Mouse (Mus musculus): ENCODE measurements around the gene Itgb4.
A peak's percentile ranks its signal among the peaks of the same experiment; 100 is the strongest.

Gene Itgb4

GRCm38 (mm10) chr11:115970006-115970673 is 4.4 kb upstream of the Itgb4 start:
- no peak for DNase-seq (ENCODE audit: low spot score in 2 of 2)

GRCm38 (mm10) chr11:115971016-115971415 is 3.5 kb upstream of the Itgb4 start:
- DNase-seq (ENCODE audit: low spot score in 2 of 2): no peak

DNA sequence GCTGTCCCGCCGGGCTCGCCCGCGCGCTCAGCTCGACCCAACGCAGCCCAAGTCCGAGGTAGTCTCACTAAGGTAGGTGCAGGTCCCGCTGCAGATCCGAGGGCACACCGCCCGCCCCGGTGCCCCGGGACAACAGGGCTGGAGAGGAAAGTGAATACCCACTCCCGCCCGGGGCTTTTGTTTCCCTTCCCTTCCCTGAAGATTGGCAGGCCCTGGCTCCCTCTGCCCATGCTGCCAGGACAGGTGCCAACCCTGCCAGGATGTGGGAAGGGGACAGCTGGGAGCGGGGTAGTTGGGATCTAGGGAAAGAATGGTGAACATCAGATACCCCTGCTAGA is 543 bp downstream of the Itgb4 start:
- no peak for DNase-seq (ENCODE audit: low spot score in 2 of 2)

DNA sequence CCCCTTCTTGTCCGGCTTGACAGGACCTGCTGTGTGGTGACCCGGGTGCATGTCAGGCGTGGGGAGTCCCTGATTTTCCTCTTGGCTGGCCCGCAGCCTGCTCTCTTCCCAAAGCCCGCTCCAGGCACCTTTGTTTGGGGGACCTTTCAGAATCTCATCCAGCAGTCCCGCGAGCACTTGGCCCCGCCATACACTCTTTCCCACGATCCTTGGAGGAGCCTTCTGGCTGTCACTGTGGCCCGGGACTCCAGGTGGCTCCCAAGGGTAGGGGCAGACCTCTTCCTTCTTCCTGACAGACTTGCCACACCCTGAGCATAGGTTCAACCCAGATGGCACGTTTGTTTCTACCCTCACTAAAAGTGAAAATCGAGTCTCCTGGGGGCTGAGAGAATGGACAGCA is 1.0 kb downstream of the Itgb4 start:
- DNase-seq (ENCODE audit: low spot score in 2 of 2): no peak

GRCm38 (mm10) chr11:115982472-115982871 is 8.0 kb downstream of the Itgb4 start:
- no peak for DNase-seq (ENCODE audit: low spot score in 2 of 2)

DNA sequence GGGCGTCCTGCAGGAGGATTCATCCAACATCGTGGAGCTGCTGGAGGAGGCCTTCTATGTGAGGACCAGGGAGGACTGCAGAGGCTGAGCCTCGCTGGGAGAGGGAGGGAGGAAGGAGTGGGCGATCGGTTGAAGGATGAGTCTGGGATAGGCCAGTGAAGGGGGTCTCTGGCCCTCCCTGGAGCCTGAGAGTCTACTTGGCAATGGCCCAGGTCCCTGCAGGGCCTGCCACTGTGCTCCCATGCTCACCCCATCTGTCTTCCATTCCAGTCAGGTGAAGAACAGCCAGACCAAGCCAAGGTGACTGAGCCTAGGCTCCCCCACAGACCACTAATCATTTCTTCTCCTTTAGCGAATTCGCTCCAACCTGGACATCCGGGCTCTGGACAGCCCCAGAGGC is 8.8 kb downstream of the Itgb4 start:
- no peak for DNase-seq (ENCODE audit: low spot score in 2 of 2)

DNA sequence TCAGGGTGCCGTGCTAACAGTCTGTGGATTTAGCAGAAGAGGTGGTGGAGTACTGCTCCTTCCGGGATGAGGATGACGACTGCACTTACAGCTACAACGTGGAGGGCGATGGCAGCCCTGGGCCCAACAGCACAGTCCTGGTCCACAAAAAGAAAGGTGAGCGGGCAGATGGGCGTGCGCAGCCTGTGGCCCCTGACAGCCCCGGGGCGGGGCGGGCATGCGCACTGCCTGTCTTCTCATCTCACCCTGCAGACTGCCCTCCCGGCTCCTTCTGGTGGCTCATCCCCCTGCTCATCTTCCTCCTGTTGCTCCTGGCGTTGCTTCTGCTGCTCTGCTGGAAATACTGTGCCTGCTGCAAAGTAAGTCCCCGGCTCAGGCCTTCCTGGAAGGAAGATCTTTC is 15.2 kb downstream of the Itgb4 start:
- no peak for DNase-seq (ENCODE audit: low spot score in 2 of 2)

DNA sequence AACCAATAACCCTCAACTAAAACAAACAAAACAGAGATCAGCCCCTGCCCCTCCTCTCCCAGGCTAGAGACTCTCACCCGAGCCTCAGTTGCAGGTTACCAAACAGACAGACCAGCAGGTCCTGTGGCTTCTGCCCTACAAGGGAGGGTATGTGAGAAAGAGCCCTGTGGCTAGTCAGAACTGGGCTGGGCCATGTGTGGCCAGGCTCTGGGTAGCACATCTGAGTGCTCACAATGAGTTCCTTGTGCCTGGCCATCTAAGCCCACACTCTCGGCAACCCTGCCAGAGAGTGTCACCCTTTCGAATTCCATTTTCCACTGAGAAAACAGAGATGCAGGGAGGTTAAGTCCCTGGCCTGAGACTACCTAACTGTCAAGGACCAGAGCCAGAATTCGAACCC is 17.6 kb downstream of the Itgb4 start:
- DNase-seq (ENCODE audit: low spot score in 2 of 2): no peak

- no peak for DNase-seq (ENCODE audit: low spot score in 2 of 2)
Observed at GRCm38 (mm10) chr11:115995256-115995655, 20.7 kb downstream of the Itgb4 start.

- DNase-seq (ENCODE audit: low spot score in 2 of 2): no peak
Observed at GRCm38 (mm10) chr11:115997047-115997446, 22.5 kb downstream of the Itgb4 start.

DNA sequence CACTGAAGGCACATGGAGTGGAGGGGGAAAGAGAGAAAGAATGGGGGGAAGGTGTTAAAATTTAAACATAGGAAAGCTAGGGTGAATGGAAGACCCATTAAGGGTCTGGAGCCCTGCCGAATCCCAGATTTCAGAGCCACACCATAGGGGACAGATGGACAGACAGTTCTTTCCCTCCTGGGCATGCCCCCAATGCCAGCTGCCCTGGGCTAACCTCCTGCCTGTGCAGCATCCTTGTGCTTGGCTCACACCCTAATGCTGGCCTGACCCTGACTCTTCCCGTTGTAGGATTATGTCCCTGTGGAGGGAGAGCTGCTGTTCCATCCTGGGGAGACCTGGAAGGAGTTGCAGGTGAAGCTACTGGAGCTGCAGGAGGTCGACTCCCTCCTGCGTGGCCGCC is 23.2 kb downstream of the Itgb4 start:
- DNase-seq (ENCODE audit: low spot score in 2 of 2): no peak

DNA sequence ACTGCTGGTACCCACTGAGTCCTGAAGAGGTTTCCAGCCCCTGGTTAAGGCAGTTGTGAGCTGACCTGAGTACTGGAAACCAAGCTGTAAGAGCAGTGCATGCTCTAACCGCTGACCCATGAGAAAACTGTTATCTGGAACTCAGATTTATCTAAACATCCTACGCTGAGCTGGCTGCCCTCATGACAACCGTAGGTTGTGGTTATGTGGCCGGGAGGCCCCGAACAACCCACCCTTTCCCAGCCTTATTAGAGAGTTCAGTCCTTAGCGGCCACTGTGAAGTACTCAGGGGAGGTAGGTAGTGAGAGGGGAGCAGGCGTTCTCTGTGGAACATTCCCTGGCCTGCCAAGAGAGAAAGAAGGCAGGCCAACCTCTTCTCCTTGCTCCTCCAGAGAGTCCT is 24.5 kb downstream of the Itgb4 start:
- DNase-seq (ENCODE audit: low spot score in 2 of 2): no peak

DNA sequence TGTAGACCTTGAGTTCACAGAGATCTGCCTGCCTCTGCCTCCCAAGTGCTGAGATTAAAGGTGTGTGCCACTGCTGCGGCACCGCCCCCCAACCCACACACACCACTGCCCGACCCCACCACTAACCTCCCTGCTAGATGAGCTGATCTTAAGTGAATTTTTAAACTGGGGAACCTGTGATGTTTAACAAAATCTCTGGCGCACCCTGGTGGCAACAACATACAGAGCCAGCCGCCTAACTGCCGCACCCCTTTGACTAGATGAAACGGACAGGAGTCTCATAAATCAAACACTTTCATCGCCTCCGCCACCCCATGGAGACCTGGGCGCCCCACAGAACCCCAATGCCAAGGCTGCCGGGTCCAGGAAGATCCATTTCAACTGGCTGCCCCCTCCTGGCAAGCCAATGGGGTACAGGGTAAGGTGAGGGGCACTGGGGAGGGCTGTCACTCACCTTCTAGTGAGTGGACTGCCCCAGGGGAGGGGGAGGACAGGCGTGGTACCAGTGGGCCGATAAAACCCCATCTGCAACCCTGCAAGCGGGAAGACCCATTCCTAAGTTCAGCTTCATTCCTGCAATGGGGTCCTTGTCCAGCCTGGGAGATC is 25.1 kb downstream of the Itgb4 start:
- peak; percentile 69 to 85 for DNase-seq (ENCODE audit: low spot score in 2 of 2)

- DNase-seq (ENCODE audit: low spot score in 2 of 2): no peak
Observed at GRCm38 (mm10) chr11:116000607-116001006, 26.1 kb downstream of the Itgb4 start.

- no peak for DNase-seq (ENCODE audit: low spot score in 2 of 2)
Observed at GRCm38 (mm10) chr11:116001725-116002124, 27.2 kb downstream of the Itgb4 start.

GRCm38 (mm10) chr11:116002894-116003293 is 28.4 kb downstream of the Itgb4 start:
- no peak for DNase-seq (ENCODE audit: low spot score in 2 of 2)

- no peak for DNase-seq (ENCODE audit: low spot score in 2 of 2)
Observed at GRCm38 (mm10) chr11:116004186-116004823, 29.8 kb downstream of the Itgb4 start.

DNA sequence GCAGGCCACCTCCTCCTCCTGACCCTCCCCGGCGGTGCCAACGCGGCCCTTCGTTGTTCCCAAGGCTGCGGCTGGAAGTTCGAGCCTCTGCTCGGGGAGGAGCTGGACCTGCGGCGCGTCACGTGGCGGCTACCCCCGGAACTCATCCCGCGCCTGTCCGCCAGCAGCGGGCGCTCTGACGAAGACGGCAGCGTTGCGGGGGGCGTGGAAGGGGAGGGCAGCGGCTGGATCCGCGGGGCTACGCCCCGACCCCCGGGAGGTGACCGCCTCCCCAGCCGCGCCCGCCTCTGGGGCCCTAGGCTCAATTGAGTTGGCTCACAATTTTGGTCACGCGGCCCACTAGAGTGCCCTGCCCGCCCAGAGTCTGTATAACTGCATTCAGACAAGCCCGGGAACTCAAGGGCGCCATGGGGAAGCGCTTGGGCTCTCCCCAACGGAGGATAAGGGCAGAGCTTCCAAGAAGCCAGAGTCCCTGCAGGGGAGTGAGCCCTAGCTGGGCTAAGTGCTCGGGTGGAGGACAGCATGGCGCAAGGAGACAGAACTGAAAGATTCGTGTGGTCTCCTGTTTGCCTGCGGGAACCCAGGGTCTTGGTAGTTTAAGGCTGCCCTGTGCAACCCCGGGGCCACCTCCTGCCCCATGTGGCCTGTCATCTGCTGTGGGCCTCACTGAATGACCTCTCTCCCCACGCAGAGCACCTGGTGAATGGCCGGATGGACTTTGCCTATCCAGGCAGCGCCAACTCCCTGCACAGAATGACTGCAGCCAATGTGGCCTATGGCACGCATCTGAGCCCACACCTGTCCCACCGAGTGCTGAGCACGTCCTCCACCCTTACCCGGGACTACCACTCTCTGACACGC is 30.6 kb downstream of the Itgb4 start:
- peak; percentile 71 to 77 for DNase-seq (ENCODE audit: low spot score in 2 of 2)

DNA sequence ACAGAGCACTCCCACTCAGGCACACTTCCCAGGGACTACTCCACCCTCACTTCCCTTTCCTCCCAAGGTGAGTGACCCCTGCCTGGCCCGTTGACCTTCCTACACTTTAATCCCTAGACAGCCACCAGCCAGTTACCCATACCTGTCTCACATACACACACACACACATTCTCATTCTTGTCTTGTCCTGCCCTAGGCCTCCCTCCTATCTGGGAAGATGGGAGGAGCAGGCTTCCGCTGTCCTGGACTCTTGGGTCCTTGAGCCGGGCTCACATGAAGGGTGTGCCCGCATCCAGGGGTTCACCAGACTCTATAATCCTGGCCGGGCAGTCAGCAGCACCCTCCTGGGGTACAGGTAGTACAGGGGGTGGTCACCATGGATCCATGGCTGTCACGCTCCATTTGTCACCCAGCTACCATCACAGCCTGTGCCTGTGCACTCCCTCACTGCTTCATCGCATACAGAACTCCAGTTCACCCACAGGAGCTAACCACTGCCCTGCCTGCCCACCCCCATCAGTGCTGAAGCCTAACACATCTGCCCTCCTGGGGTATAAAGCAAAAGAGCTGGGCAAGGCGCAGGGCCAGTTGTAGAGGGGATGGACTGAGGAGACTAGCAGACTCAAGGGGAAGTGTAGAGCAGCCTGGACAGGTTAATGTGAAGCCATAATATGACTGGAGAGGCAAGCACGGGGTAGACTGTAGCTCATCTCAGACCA is 31.4 kb downstream of the Itgb4 start:
- DNase-seq (ENCODE audit: low spot score in 2 of 2): peak in 1 of 2 experiments; percentile 25

- peak in 1 of 2 experiments; percentile 25 for DNase-seq (ENCODE audit: low spot score in 2 of 2)
Observed at GRCm38 (mm10) chr11:116007095-116007850, 32.8 kb downstream of the Itgb4 start.

DNA sequence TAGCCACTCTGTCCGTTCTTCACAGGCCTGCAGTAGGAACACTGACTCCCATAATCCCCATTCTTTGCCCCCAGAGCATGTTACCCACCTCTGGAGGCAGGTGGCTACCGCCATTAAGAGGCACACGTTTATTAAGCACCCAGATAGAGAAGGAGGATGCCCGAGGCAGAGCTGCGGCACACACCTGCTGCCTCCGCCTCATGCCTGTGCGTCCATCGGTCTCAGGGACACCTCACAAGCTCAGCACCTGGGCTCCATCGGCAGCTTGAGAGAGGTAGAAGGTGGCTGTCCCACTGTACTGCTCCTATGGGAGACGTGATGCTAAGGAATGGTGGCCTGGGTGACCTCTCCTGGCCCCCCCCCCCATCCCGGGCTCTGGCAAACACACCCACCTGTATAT is 33.9 kb downstream of the Itgb4 start:
- no peak for DNase-seq (ENCODE audit: low spot score in 2 of 2)
